Mouse (Mus musculus): ENCODE measurements around the gene 1700017D01Rik.
A peak's percentile ranks its signal among the peaks of the same experiment; 100 is the strongest.
"Not testable (repeated sequence)": the region's sequence is repeated elsewhere in the genome, so short reads cannot be mapped to it uniquely, and the experiment has no call there.

Gene 1700017D01Rik

DNA sequence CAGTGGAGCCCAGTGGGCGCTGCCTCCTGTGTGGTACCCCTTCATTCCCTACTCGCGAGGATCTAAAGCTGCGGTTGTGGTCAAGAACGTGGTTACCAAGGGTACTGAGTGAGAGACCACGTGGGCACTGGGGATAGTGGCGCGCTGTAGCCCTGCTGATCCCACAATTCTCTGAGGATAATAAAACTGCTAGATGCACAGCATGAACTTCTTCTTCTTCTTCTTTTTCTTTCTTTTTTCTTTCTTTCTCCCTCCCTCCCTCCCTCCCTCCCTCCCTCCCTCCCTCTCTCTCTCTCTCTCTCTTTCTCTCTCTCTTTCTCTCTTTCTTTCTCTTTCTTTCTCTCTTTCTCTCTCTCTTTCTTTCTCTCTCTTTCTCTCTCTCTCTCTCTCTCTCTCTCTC, at the start of gene 1700017D01Rik:
TSS of gene 1700017D01Rik (minus strand) at position 101 of the 400 bp plus-strand sequence.
- not testable (repeated sequence) for DNase-seq

DNA sequence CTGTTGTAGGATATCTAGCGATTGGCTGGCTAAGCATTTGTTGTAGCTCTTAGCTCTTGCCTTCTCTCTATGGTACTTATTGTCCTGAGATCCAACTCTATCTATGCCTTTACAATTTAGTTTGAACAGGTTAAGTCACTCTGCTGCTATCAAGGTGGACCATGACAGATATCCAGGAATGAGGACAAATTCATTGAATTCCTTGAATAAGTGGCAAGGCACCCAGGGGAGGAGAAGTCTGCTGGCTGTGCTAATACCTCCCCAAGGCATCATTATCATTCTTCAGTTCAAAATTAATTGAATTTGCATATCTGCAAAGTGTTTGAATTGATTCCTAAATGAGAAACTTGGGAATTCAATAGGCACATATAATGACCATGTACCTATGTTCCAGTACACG, 46.8 kb upstream of the 1700017D01Rik start:
- no peak for DNase-seq

DNA sequence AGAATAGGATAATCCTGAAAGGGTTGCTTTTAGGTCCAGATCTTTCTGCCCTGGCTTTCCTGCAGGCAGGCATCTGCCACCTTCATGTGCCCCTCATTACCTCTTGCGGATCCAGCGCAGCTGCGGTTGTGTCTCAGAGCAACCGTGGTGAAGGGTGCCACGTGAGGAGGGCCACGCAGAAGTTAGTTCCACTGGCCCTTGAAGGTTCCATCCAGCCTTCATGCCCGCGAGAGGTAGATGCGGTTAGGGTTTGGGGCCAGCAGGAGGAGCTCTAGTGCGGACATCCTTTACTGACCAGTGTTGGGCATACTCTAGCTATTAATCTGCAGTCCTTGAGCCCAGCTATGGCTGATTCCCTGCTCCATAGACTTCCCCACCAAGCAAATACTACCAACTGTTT, 34.5 kb upstream of the 1700017D01Rik start, which contains the start of gene 1700025F22Rik:
TSS of gene 1700025F22Rik (minus strand) at position 149 of the 400 bp plus-strand sequence.
- no peak for DNase-seq

DNA sequence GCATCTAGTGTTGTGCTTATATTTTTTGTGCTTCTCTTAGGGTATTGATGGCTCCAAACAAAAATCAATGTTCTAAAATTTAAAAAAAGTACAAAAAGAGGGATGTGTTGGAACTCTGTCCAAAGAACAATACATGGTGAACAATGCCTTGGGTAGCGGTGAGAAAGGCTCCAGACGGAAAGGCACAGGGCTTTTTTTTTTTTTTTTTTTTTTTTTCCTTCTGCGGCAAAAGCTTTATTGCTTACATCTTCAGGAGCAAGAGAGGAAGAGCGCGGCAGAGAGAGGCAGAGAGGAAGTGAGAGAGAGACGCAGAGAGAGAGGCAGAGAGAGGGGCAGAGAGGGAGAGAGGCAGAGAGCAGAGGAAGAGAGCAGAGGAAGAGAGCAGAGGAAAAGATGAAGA, 27.2 kb upstream of the 1700017D01Rik start:
- not testable (repeated sequence) for DNase-seq

DNA sequence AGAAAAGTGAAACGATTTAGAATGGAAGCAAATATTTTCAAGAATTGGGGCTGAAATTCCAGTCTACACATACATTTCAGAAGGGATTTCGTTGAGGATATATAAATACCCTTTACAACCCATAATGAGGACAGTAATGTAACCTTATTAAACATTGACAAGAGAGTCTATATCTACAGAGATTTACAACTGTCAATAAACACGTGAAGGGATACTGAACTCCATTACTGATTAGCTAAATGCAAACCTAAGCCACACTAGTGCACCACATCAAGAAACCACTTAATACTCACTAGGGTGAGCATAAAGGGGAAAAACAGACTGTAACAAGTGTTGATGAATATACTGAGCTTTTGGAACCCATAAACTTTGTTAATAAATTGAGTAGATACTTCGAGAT, 4.7 kb upstream of the 1700017D01Rik start:
- DNase-seq: no peak

DNA sequence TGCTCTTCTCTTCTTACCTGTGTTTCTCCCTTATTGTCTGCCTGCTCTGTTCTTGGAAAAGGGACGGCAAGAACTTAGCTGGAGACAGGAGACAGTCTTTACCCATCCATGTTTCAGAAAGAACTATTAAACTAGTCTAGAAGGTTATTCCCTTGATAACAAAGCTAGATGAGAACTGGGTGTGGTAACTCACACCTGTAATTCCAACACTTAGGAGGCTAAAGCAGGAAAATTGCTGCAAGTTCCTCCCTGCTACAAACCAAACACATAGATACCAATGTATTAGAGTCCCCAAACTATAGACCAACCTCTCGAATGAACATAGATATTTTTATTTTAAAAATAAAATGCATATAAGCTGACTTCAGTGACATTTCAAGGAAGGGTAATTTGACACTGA, 4.2 kb upstream of the 1700017D01Rik start:
- no peak for DNase-seq

DNA sequence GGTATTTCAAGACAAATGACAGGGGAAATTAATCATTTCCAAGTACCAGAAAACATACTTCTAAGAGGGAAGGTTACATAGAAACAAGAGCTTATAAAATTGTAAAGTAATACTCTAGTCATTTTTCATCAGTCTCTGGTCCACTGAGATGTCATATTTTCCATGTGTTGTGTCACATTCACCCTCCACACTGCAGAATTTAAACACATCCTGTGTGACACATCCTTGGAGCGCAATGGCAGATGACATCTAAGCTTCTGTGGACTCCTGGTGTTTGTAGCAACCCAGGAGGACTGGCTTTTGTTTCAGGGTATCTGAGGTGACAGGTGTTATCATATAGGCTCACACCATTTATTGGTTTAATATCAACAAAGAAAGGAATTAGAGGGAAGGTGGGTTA, 974 bp downstream of the 1700017D01Rik start:
- DNase-seq: no peak

DNA sequence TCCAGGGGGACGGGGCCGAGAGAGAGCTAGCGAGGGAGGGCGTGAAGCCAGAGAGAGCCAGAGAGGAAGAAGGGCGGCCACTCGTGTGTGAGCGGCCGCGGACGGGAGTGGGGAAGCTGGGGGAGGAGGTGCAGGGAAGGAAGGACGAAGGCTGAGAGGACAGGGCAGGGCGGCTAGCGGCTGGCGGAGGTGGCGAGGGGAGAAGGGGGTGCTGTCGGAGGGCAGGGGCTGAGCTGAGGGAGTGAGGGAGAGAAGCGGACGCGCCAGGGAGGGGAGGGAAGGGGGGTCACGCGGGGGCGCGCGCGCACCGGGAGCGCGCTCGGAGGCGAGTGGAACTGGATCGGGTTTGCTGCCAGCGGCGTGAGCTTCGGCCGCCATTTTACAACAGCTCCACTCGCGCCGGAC, 9.7 kb downstream of the 1700017D01Rik start:
- DNase-seq: peak; percentile 7

DNA sequence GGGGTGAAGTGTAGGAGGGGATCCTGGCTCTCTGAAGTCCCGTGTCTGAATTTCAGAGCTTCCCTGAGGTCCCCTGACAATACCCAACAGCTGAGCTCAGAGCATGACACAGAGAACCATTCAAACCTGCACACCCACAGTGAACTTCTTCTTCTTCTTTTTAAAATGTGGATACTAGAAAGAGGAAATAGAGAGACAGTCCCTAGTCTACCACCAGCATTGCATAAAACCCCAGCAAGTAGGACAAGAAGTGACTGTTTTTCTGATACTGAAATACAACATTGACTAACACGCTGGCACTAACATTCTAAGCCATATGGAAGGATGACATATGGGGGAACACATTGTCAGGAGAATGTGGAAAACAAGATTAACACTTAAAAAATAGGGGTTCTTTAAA, 11.3 kb downstream of the 1700017D01Rik start:
- DNase-seq: no peak

DNA sequence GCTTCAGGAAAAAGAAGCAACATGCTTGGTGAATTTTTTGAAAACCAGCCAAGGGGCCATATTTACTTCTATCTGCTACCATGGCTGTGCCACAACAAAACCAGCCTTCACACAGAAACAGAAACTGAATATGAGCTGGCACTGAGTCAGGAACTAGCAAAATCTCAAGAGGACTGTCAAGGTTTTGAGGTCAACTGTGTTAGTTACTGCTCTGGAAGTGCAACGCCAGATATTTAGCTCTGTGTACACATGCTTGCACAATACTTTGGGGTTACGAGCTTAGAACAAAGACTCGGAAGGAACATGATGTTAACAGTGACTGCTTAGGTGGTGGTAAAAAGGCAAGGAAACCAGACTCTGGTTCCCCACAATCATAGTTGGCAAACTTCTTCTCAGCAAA, 22.9 kb downstream of the 1700017D01Rik start:
- no peak for DNase-seq

DNA sequence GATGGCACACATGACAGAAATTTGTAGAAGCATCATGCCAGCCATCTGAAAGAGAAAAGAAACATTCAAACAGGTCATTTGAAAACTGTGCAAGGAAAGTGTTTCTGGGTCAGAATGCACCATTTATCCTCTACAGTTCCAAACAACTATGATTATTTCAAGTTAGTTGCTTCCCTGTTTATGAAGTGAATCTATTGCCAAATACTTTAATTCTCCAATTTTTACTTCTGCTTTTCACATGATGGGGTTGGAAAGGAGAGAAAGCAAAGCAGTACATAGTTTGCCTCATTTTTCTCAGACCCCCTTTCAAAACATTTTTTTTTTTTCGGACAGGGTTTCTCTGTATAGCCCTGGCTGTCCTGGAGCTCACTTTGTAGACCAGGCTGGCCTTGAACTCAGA, 28.8 kb downstream of the 1700017D01Rik start:
- DNase-seq: no peak

DNA sequence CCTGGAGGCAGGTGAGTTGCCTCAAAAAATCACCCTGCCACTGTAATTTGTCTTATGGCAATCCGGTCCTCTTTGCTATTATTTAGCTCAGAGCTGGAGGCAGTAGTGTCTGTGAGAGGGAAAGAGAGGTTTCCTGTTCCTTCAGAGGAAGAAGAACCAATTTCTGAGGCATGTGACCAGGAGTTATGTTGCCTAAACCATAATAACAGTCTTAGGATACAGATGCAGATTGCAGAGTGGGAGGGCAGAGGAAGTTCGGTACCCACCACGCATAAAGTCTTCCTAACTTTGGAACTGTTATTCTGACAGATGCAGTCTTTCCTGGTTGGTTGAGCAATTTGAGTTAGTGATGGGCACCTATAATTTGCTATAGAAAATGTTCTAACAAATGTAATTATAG, 32.3 kb downstream of the 1700017D01Rik start:
- no peak for DNase-seq

DNA sequence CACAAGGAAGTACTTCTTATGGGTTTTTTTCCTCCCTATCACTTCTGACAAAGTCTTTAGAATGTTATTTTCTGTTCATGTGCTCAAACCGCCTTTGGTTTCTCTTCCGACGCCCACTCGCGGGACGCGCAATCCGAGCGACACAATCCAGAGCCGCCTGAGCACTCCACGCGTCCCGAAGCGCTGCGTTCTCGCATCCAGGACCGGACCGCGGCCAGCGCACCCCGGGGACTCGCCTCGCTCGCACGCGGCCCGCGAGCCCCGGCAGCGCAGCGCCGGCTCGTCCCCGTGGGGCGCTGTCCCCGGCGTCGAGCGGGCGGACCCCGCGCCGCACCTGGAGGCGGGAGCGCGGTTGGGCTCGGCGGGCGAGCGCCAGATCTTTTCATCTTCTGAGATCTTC, 38.5 kb downstream of the 1700017D01Rik start:
- DNase-seq: not testable (repeated sequence)

DNA sequence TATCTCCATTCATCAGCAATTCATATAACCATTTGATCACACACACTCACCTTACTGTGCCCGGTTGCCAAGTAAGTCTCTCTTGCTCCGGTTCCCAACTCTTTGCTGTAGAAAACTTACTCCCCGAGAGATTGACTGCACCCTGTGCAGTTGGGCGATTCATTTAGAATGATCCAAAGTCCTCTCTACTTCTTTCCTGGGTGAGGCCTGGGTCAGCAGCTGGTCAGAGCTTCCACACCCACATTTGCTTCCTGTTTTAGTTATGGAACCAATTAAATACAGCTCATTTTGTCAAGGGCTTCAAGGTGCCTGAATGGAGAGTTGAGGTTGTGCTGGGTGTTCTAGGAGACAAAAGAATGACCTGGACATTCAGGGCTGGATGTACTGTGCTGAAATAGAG, 49.7 kb downstream of the 1700017D01Rik start, which contains the start of gene Ms4a8a:
TSS of gene Ms4a8a (minus strand) at position 169 of the 400 bp plus-strand sequence.
- DNase-seq: no peak

DNA sequence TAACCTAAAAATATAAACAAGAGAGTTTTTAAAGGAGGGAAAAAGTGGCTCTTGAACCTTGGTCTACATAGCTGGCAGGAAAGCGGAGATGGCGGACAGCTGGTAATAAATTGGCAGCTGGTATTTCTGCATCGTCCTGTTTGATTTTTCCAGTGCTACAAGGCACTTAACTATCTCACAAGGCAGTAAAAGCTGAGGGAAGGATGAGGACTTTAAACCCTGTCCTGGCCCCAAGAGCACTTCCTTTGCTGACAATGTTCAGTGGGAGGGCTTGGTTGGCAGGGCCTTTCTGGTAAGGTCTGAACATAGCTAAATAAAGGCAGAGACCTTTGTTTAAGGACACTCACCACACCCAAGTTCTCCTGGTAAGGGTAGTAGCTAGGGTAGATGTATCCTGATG, 60.3 kb downstream of the 1700017D01Rik start:
- no peak for DNase-seq

DNA sequence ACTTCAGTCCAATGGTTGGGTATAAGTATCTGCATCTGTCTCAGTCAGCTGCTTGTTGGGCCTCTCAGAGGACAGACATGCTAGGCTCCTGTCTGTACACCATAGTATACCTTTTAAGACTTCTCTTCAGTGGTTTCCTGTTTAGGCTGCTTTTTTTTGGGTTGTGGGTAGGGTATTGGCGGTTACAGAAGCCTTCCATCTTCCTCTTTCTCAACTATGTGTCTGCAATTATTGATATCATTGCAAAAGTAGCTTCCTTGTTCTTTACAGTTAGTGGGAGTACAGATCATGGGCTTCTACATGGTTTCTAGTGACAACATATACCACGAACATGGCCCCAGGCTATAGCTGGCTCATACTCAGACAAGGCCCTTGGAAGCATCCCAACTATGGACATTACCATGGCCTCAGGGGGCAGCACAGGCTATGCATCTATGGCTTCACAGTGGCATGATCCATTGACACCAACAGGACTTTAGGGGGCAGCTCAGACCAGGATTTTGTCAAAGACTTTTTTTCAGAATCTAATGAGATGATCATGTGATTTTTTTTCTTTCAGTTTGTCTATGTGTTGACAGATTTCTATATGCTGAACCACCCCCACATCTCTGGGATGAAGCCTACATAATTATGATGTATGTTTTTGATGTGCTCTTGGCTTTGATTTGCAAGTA, 65.3 kb downstream of the 1700017D01Rik start:
- no peak for DNase-seq

DNA sequence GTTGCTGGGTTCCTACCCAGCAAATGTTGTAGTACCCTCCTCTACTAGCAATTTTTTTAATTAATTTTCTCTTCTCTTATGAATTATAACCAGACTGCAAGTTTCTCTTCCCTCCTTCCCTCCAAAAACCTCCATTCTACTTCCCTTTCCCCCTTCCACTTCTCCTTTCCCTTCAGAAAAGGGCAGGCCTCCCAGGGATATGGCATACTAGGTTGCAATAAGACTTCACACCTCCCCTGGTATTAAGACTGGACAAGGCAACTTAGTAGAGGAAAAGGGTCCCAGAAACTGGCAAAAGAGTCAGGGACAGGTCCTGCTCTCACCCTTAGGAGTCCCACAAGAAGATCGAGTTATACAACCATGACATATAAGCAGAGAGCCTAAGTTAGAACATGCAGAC, 69.8 kb downstream of the 1700017D01Rik start:
- DNase-seq: no peak

DNA sequence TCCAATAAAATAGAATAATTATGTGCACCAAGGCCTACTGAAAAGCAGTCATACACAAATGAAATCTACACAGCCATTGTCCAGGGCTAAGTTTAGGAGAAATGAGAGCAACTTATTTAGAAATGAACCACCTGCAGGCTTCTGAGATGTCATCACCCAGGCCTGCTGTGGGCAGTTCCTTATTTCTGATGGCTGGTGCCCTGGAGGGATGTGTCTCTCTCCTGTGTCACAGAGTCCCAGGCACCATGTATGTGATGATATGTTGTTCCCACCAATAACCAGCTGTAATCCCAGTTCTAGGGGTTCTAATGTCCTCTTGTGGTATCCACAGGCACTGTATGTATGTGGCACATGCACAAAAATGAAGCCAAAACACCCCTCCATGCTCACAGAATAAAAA, 70.7 kb downstream of the 1700017D01Rik start:
- DNase-seq: no peak

DNA sequence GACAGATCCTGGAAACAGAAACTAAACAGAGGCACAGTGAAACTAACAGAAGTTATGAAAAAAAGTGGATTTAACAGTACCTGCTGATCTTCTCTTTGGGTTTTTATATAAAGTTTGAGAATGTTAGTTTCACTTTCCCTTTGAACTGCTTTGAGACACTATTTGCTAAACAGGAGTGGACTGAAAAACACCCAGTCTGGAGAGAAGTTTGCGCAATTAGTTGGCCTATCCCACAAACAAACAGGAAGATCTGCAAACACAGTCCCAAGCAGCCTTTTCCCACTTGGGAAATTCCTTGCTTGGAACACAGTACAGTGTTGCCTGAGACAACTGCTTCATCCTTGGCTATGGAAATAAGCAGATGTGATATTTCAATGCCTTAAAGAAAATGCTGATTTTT, 75.0 kb downstream of the 1700017D01Rik start:
- DNase-seq: not testable (repeated sequence)

DNA sequence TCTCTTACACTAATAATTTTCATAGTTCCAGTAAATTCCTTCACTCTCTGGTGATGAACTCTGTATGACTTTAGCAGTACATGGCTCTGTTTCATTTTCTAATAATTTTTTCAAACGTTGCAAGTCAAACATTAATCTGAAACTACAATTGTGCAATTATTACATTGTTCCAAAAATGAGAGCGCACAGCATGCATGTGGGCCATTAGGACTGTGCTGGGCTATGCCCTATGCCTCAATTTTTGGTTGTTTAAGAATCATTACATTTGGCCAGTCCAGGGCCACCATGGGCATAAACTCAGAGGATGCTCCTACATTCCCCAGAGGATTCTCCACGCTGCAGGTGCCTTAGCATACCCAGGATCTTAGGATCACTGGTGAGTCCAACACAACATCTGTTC, 77.4 kb downstream of the 1700017D01Rik start:
- DNase-seq: no peak

DNA sequence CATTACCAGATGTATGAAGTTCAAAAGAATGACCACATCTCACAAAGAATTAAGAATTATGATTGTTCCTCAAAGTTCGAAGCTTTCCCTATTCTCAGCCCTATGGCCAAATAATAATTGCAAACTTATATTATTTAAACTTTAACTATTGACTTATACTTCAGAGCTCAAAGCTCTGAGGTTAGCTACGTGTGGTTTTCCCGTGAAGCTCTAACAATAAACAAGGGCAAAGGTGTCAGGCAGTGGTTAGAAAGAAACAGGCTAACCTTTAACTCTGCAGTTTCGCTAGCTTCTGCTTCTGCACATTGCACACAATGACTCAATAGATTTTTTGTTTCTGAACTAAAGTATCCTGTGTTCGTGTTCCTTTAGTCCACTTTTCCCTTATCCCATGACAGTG, 77.8 kb downstream of the 1700017D01Rik start:
- DNase-seq: no peak

DNA sequence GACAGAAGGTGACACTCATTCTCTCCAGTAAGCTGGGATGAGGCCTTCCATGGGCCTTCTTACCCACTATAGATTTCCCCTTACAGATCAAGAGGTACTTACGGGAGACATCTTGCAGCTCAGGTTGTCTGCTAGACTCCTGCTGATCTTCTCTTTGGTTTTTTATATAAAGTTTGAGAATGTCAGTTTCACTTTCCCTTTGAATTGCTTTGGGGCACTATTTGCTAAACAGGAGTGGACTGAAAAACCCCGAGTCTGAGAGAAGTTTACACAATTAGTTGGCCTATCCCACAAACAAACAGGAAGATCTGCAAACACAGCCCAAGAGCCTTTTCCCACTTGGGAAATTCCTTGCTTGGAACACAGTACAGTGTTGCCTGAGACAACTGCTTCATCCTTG, 80.4 kb downstream of the 1700017D01Rik start:
- DNase-seq: no peak

DNA sequence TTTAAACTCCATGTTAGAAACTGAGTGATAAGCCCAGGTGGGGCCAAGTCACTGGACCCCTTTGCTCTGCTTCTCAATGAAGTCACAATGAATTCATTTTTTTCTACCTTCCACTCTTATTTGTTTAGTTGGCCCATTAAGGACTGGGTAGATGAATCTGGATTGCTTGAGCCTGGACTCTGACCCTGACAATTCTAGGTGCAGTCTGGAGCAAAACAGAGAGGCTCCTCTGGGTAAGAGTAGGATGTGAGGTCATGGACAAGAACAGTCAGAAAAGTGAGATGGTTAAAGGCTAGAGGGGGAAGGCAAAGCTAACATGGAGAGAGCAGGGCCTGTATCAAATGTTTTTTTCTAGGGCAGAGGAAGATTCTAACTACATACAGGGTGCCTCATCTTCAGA, 81.2 kb downstream of the 1700017D01Rik start:
- no peak for DNase-seq

DNA sequence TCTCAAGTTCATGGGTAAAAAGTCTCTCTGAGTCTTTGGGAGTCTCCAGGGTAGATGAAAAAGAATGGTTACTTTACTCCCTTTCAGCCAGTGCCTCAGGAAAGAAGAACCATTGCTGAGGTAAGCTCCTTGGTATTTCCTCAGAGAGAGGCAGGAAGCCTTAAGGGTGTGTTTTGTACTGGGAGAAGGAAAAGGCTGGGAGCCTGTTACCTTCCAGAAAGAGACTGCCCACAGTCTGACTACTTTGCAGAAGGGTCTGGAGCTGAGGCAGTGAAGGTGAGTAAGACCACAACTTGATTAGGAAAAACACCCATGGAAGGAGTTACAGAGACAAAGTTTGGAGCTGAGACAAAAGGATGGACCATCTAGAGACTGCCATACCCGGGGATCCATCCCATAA, 82.2 kb downstream of the 1700017D01Rik start:
- no peak for DNase-seq

DNA sequence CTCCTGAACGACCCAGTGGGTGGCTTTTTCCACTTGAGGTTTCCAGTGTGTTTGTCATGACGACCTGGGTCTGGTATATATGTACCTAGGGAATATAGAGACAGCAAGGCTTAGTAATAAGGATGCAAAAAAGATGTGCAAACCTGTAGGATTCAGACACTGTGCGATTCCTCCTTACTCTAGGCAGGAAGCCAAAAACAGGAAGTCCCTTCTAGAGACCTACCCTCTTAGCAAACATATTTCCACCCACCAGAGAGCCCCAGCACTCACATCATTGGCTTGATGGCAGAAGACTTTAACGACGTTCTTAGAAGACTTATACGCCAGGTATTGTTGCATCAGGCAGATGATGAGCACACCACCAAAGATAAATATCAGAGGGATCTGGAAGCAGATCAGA, 82.7 kb downstream of the 1700017D01Rik start:
- no peak for DNase-seq
